In the genomic region with DNA sequence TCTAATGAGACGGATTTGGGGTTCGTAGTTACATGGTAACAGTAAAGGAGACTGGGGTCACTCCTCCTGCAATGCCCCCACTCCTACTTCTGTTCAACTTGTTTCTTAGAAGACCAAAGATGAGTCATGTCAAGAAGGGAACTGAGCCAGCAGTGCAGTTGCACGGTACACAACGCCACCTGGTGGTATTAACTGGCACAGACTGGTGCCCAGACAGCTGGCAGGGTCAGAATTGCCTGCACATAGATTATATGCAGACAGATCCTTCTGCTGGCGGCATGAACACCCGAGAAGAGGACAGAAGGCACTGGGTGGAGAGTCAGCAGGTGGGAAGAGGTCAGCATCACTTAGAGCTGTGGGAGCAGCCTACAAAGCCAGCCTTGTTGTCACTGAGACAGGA, we compare ENCODE assay signal across 8 mouse cellular contexts.
DNase-seq lines count a peak whose midpoint lies in the region; ATAC-seq lines count a peak whose summit lies in the region.

No protein-coding gene starts in this region.

- H3K9ac ChIP-seq in limb, embryonic 13.5 days: no peak overlapping the region
- no peak overlapping the region for H3K9ac ChIP-seq in neural tube, embryonic 12.5 days

- H3K4me3 ChIP-seq in limb, embryonic 13.5 days: no peak overlapping the region
- no peak overlapping the region for H3K4me3 ChIP-seq in neural tube, embryonic 12.5 days

- WGBS in limb, embryonic 13.5 days: 16% methylated on average over 6 of the region's 6 CpGs
- WGBS in neural tube, embryonic 12.5 days: 11% methylated on average over 6 of the region's 6 CpGs

- H3K27me3 ChIP-seq in limb, embryonic 13.5 days: peaks cover 36% of the 10 kb centered on the region
- no peaks in the 10 kb centered on the region; the same call in none of the 2 replicates for H3K27me3 ChIP-seq in neural tube, embryonic 12.5 days (replicated peaks)

- DNase-seq in 3T3-L1 (ENCODE audit: low read depth, low spot score) (peak; percentile 81), ES-CJ7 (ENCODE audit: low read depth, low spot score) (peak; percentile 70)
- DNase-seq in cerebellum, adult 8-10 months: peak; percentile 89
- peak; percentile 77 to 81 for DNase-seq in frontal cortex, postnatal 36 days (ENCODE audit: low spot score in 2 of 2)
- peak; percentile 80 for DNase-seq in induced T-regulatory cell, adult 2 months (ENCODE audit: low read depth)
- DNase-seq in urinary bladder, postnatal 14 days (ENCODE audit: low spot score): peak; percentile 77

- no peaks in the 10 kb centered on the region for H3K9me3 ChIP-seq in limb, embryonic 13.5 days
- H3K9me3 ChIP-seq in neural tube, embryonic 12.5 days: no peaks in the 10 kb centered on the region

- no peaks in the 10 kb centered on the region for H3K36me3 ChIP-seq in limb, embryonic 13.5 days
- H3K36me3 ChIP-seq in neural tube, embryonic 12.5 days: no peaks in the 10 kb centered on the region

- no peak overlapping the region for H3K27ac ChIP-seq in limb, embryonic 13.5 days
- no peak overlapping the region for H3K27ac ChIP-seq in neural tube, embryonic 12.5 days

- H3K4me1 ChIP-seq in limb, embryonic 13.5 days: peaks cover 23% of the 10 kb centered on the region
- H3K4me1 ChIP-seq in neural tube, embryonic 12.5 days: peaks cover 51% of the 10 kb centered on the region

- H3K4me2 ChIP-seq in limb, embryonic 13.5 days (replicated peaks): peak overlapping the region; percentile 51
- peak overlapping the region; percentile 51 for H3K4me2 ChIP-seq in neural tube, embryonic 12.5 days (replicated peaks)

- no peak for ATAC-seq in limb, embryonic 13.5 days (ENCODE audit: low FRiP score, low read depth)
- ATAC-seq in neural tube, embryonic 12.5 days (ENCODE audit: low FRiP score, low read depth): peak; percentile 10; the same call in 1 of the 2 replicates
